ENCODE assay signal across 8 mouse cellular contexts in genomic region chr2:37802610-37803212, GRCm38 (mm10). TPM values are rescaled to one million over a fixed set of nuclear protein-coding genes. Genes with fewer than 3 reads are reported as not detected.
DNase-seq lines count a peak whose midpoint lies in the region; ATAC-seq lines count a peak whose summit lies in the region.

No protein-coding gene starts in this region.

- no peaks in the 10 kb centered on the region for H3K9me3 ChIP-seq in forebrain, embryonic 14.5 days (replicated peaks; ENCODE audit: control insufficient read depth, low read length)
- no peaks in the 10 kb centered on the region for H3K9me3 ChIP-seq in hindbrain, embryonic 15.5 days

- 0 out of 2 replicates have a peak, but pooled peaks cover 2% of the 10 kb centered on the region for H3K36me3 ChIP-seq in forebrain, embryonic 14.5 days (ENCODE audit: control insufficient read depth, insufficient read depth, low read length)
- H3K36me3 ChIP-seq in hindbrain, embryonic 15.5 days = no peaks in the 10 kb centered on the region

- H3K4me2 ChIP-seq in forebrain, embryonic 14.5 days (ENCODE audit: low read length) = no peak overlapping the region
- H3K4me2 ChIP-seq in hindbrain, embryonic 15.5 days = no peak overlapping the region

- H3K27me3 ChIP-seq in forebrain, embryonic 14.5 days (replicated peaks; ENCODE audit: control insufficient read depth, insufficient read depth, low read length) = no peaks in the 10 kb centered on the region
- H3K27me3 ChIP-seq in hindbrain, embryonic 15.5 days = no peaks in the 10 kb centered on the region

- H3K27ac ChIP-seq in forebrain, embryonic 14.5 days (ENCODE audit: low read depth, low read length) = no peak overlapping the region
- H3K27ac ChIP-seq in hindbrain, embryonic 15.5 days (replicated peaks) = no peak overlapping the region

- 44% methylated on average over 4 of the region's 4 CpGs for WGBS in forebrain, embryonic 14.5 days
- 42% methylated on average over 4 of the region's 4 CpGs for WGBS in hindbrain, embryonic 15.5 days

- ATAC-seq in cerebellum, adult (ENCODE audit: insufficient number of reproducible peaks, low FRiP score, low TSS enrichment) = peak; percentile 75
- ATAC-seq in forebrain, embryonic 14.5 days = peak; percentile 79
- peak; percentile 69 for ATAC-seq in hindbrain, embryonic 15.5 days (ENCODE audit: low FRiP score, low read depth)

- H3K4me3 ChIP-seq in forebrain, embryonic 14.5 days (ENCODE audit: low read depth, low read length) = no peak overlapping the region
- no peak overlapping the region for H3K4me3 ChIP-seq in hindbrain, embryonic 15.5 days

- H3K4me1 ChIP-seq in forebrain, embryonic 14.5 days (ENCODE audit: control insufficient read depth, insufficient read depth, low read length) = no peaks in the 10 kb centered on the region
- no peaks in the 10 kb centered on the region for H3K4me1 ChIP-seq in hindbrain, embryonic 15.5 days (replicated peaks)

- H3K9ac ChIP-seq in forebrain, embryonic 14.5 days (ENCODE audit: low read length) = no peak overlapping the region
- H3K9ac ChIP-seq in hindbrain, embryonic 15.5 days = no peak overlapping the region

- peak; percentile 44 for DNase-seq in MEL-GATA-1-ER (ENCODE audit: extremely low read depth, low read depth)
- peak; percentile 82 for DNase-seq in forebrain, embryonic 14.5 days (ENCODE audit: low spot score)
- DNase-seq in layer of hippocampus, postnatal 10 days (ENCODE audit: low spot score in 2 of 2) = peak; percentile 67 to 79
- DNase-seq in lung, postnatal 25 days (ENCODE audit: low spot score) = peak; percentile 65
- peak; percentile 93 for DNase-seq in retina, embryonic 14.5 days (ENCODE audit: low spot score)
- peak; percentile 54 for DNase-seq in urinary bladder, postnatal 25 days (ENCODE audit: low spot score)

RNA-seq across cellular contexts. Expression of gene Crb2, which starts 26.7 kb away (rescaled TPM):
- 4.0 and 4.2 TPM in 2 replicates for polyA plus RNA-seq in forebrain, embryonic 14.5 days (2014; fragmentation: Nextera tagmentation; extraction: Ambion mirVana)
- 5.1 and 5.9 TPM in 2 replicates for polyA plus RNA-seq in hindbrain, embryonic 15.5 days (2015; fragmentation: Nextera tagmentation; extraction: Ambion mirVana)
- total RNA-seq in layer of hippocampus, postnatal 10 days (2021) = 1 to 10 TPM; 6.8 to 7.7 TPM
